Mouse (Mus musculus) CH12.LX (cell line): ENCODE measurements around the gene Tmem200c. TPM values are rescaled to one million over a fixed set of nuclear protein-coding genes. Genes with fewer than 3 reads are reported as not detected.

Source experiments
- DNase-seq: peaks from one replicate; pipeline ENCODE4 v3.0.0-alpha.2; 2013; ENCODE audit errors: extremely low read depth
- H3K27ac ChIP-seq: 2 replicates; pipeline ENCODE4 v1.5.1; 2012; ENCODE audit warnings: low read depth, mild to moderate bottlenecking, control low read depth, moderate library complexity; ENCODE audit not compliant: insufficient read depth
- H3K27me3 ChIP-seq: replicated peaks from 2 replicates; pipeline ENCODE3; 2012; ENCODE audit warnings: inconsistent platforms
- H3K36me3 ChIP-seq, 2 experiments: replicated peaks in 1 of 2; 2 replicates each; pipeline versions ENCODE3 to v1.6.1; 2012; ENCODE audit warnings: inconsistent platforms in 1 of 2, low read length in 1 of 2, mild to moderate bottlenecking in 1 of 2, mixed read lengths in 1 of 2, moderate library complexity in 1 of 2; ENCODE audit not compliant: control insufficient read depth in 1 of 2, insufficient read depth in 1 of 2
- H3K4me1 ChIP-seq, 2 experiments: 2 replicates each; pipeline ENCODE4 v1.6.1; 2012; ENCODE audit warnings: inconsistent platforms in 1 of 2, moderate library complexity in 1 of 2; ENCODE audit not compliant: insufficient read depth in 2 of 2, control insufficient read depth in 1 of 2
- H3K4me2 ChIP-seq: 2 replicates; pipeline ENCODE4 v1.6.1; 2012; ENCODE audit warnings: low read depth, mild to moderate bottlenecking, control low read depth; ENCODE audit not compliant: poor library complexity, insufficient read depth, severe bottlenecking
- H3K4me3 ChIP-seq, 3 experiments: fragments of 150-350 bp in 1 of 3; sonication (generic) in 1 of 3; replicated peaks in 1 of 3; 2 replicates each; pipeline versions ENCODE3 to v1.5.1; 2011 to 2012; ENCODE audit warnings: low read depth in 2 of 3, low read length in 2 of 3, mild to moderate bottlenecking in 2 of 3, moderate library complexity in 2 of 3, control low read depth in 1 of 3, improper control_type of control experiment in 1 of 3, inconsistent platforms in 1 of 3, mixed read lengths in 1 of 3; ENCODE audit not compliant: poor library complexity in 1 of 3
- H3K79me2 ChIP-seq: replicated peaks from 2 replicates; pipeline ENCODE4 v1.6.1; 2012; ENCODE audit warnings: mild to moderate bottlenecking, moderate library complexity; ENCODE audit not compliant: control insufficient read depth, poor library complexity, insufficient read depth, severe bottlenecking; ENCODE audit errors: extremely low read depth
- H3K9ac ChIP-seq: 2 replicates; pipeline ENCODE4 v1.6.1; 2012; ENCODE audit warnings: low read depth, mild to moderate bottlenecking, control low read depth, moderate library complexity; ENCODE audit not compliant: insufficient read depth
- H3K9me3 ChIP-seq: replicated peaks from 2 replicates; pipeline ENCODE3; 2012; ENCODE audit warnings: low read length, inconsistent platforms, mixed read lengths
- BHLHE40 ChIP-seq: IDR thresholded peaks from 2 replicates; pipeline ENCODE4 v1.6.1; 2011; ENCODE audit warnings: mild to moderate bottlenecking, low read depth, low read length, improper control_type of control experiment
- CHD2 ChIP-seq: IDR thresholded peaks from 2 replicates; pipeline ENCODE4 v1.6.1; 2011; ENCODE audit warnings: low read length, improper control_type of control experiment
- E2F4 ChIP-seq: IDR thresholded peaks from 2 replicates; pipeline ENCODE4 v1.6.1; 2011; ENCODE audit warnings: low read depth, low read length, improper control_type of control experiment; ENCODE audit not compliant: insufficient replicate concordance
- ETS1 ChIP-seq: conservative IDR thresholded peaks from 2 replicates; pipeline ENCODE4 v1.6.1; 2012; ENCODE audit warnings: low read depth, mild to moderate bottlenecking, inconsistent platforms, low read length, improper control_type of control experiment, moderate library complexity
- GABPA ChIP-seq: IDR thresholded peaks from 2 replicates; pipeline ENCODE4 v1.6.1; 2012; ENCODE audit warnings: low read depth, low read length, improper control_type of control experiment, inconsistent platforms; ENCODE audit not compliant: insufficient replicate concordance
- IRF4 ChIP-seq: IDR thresholded peaks from 2 replicates; pipeline ENCODE4 v1.6.1; 2014; ENCODE audit warnings: low read depth, mild to moderate bottlenecking, inconsistent platforms, low read length, improper control_type of control experiment
- JUN ChIP-seq: IDR thresholded peaks from 2 replicates; pipeline ENCODE4 v1.6.1; 2011; ENCODE audit warnings: low read depth, mild to moderate bottlenecking, low read length, improper control_type of control experiment, moderate library complexity; ENCODE audit not compliant: insufficient read depth
- KAT2A ChIP-seq: IDR thresholded peaks from 2 replicates; pipeline ENCODE4 v1.6.1; 2012; ENCODE audit warnings: low read length, improper control_type of control experiment, inconsistent platforms; ENCODE audit not compliant: insufficient replicate concordance
- MAFK ChIP-seq: IDR thresholded peaks from 2 replicates; pipeline ENCODE4 v1.6.1; 2011; ENCODE audit warnings: low read length, improper control_type of control experiment; ENCODE audit not compliant: insufficient replicate concordance
- MAX ChIP-seq: IDR thresholded peaks from 2 replicates; pipeline ENCODE4 v1.6.1; 2011; ENCODE audit warnings: low read length, improper control_type of control experiment
- MAZ ChIP-seq: IDR thresholded peaks from 2 replicates; pipeline ENCODE4 v1.6.1; 2012; ENCODE audit warnings: low read depth, mild to moderate bottlenecking, inconsistent platforms, low read length, improper control_type of control experiment, moderate library complexity
- MXI1 ChIP-seq: IDR thresholded peaks from 2 replicates; pipeline ENCODE4 v1.6.1; 2011; ENCODE audit warnings: mild to moderate bottlenecking, low read depth, low read length, improper control_type of control experiment
- MYC ChIP-seq: IDR thresholded peaks from 2 replicates; pipeline ENCODE4 v1.6.1; 2011; ENCODE audit warnings: low read depth, mild to moderate bottlenecking, improper control_type of control experiment, low read length
- NELFE ChIP-seq: IDR thresholded peaks from 2 replicates; pipeline ENCODE4 v1.6.1; 2011; ENCODE audit warnings: low read depth, low read length, improper control_type of control experiment
- POLR2AphosphoS2 ChIP-seq: IDR thresholded peaks from 2 replicates; pipeline ENCODE4 v1.6.1; 2011; ENCODE audit warnings: low read depth, low read length, improper control_type of control experiment
- RAD21 ChIP-seq: IDR thresholded peaks from 2 replicates; pipeline ENCODE4 v1.6.1; 2011; ENCODE audit warnings: low read depth, mild to moderate bottlenecking, low read length, improper control_type of control experiment, moderate library complexity
- SIN3A ChIP-seq: IDR thresholded peaks from 2 replicates; pipeline ENCODE4 v1.6.1; 2012; ENCODE audit warnings: low read length, improper control_type of control experiment, inconsistent platforms
- SMC3 ChIP-seq: IDR thresholded peaks from 2 replicates; pipeline ENCODE4 v1.6.1; 2011; ENCODE audit warnings: low read depth, low read length, improper control_type of control experiment
- TBP ChIP-seq: conservative IDR thresholded peaks from 2 replicates; pipeline ENCODE4 v1.6.1; 2011; ENCODE audit warnings: low read depth, low read length, improper control_type of control experiment
- TCF12 ChIP-seq: IDR thresholded peaks from 2 replicates; pipeline ENCODE4 v1.6.1; 2014; ENCODE audit warnings: low read depth, mild to moderate bottlenecking, inconsistent platforms, low read length, improper control_type of control experiment
- UBTF ChIP-seq: IDR thresholded peaks from 2 replicates; pipeline ENCODE4 v1.6.1; 2012; ENCODE audit warnings: low read depth, mild to moderate bottlenecking, inconsistent platforms, low read length, improper control_type of control experiment, moderate library complexity
- USF1 ChIP-seq: IDR thresholded peaks from 2 replicates; pipeline ENCODE4 v1.6.1; 2014; ENCODE audit warnings: low read depth, mild to moderate bottlenecking, inconsistent platforms, low read length, improper control_type of control experiment
- USF2 ChIP-seq: conservative IDR thresholded peaks from 2 replicates; pipeline ENCODE4 v1.6.1; 2011; ENCODE audit warnings: low read depth, low read length, improper control_type of control experiment
- ZC3H11A ChIP-seq: IDR thresholded peaks from 2 replicates; pipeline ENCODE4 v1.6.1; 2012; ENCODE audit warnings: low read depth, mild to moderate bottlenecking, inconsistent platforms, low read length, improper control_type of control experiment
- ZMIZ1 ChIP-seq: IDR thresholded peaks from 2 replicates; pipeline ENCODE4 v1.6.1; 2012; ENCODE audit warnings: low read depth, mild to moderate bottlenecking, inconsistent platforms, low read length, improper control_type of control experiment
- ZNF384 ChIP-seq: IDR thresholded peaks from 2 replicates; pipeline ENCODE4 v1.6.1; 2012; ENCODE audit warnings: low read depth, low read length, improper control_type of control experiment, inconsistent platforms
- dilution Hi-C: fragments of 300-500 bp; cut with MboI; formaldehyde crosslinking; loops from 2 replicates; pipeline ENCODE4 v1.14.3; 2020; ENCODE audit warnings: low sequenced_read_pairs; ENCODE audit not compliant: extremely low pct_unique_long_range_greater_than_20kb, extremely low pct_ligation_motif_present
- in situ Hi-C: fragments of 300-500 bp; cut with MboI; formaldehyde crosslinking; loops from 3 replicates; pipeline ENCODE4 v1.14.3; 2019; ENCODE audit warnings: low sequenced_read_pairs, low pct_ligation_motif_present, low pct_unique_long_range_greater_than_20kb, mixed read lengths
- polyA plus RNA-seq: library from polyadenylated mRNA; unstranded; fragments of >175 nt; gene quantifications from 2 replicates; pipeline ENCODE4 v1.2.1, GENCODE M21; 2012; ENCODE audit warnings: low read depth; ENCODE audit not compliant: insufficient read length
- total RNA-seq, 2 experiments: library from RNA; depleted of rRNA; stranded (reverse); fragments of 300-350 nt in 1 of 2; fragments of >200 nt in 1 of 2; gene quantifications; 2 replicates each; pipeline ENCODE4 v1.2.3; 2012 to 2014

Gene Tmem200c
- not detected in 2 replicates for total RNA-seq (2012; rRNA removed)
- total RNA-seq (2014; rRNA removed): not detected in 2 replicates
- not detected in 2 replicates for polyA plus RNA-seq

- in situ Hi-C loops: no loop called here
- Histone ChIP-seq H3K27me3 (no peaks in the 10 kb centered on the region), H3K4me3 (no peak within 1 kb of the TSS), H3K27ac (no peak within 1 kb of the TSS), H3K79me2 (no peaks in the 10 kb centered on the region), H3K9me3 (peaks cover 64% of the 10 kb centered on the region), H3K36me3 (no peaks in the 10 kb centered on the region), H3K4me1 (no peaks in the 10 kb centered on the region), H3K4me2 (no peak within 1 kb of the TSS), H3K9ac (no peak within 1 kb of the TSS)
- no peak for DNase-seq
- no peak for TF ChIP-seq ZNF384
- TF ChIP-seq TBP: no peak
- TF ChIP-seq BHLHE40: no peak
- TF ChIP-seq MAFK: no peak
- TF ChIP-seq JUN: no peak
- no peak for TF ChIP-seq MXI1
- TF ChIP-seq POLR2AphosphoS2: no peak
- no peak for TF ChIP-seq SMC3
- no peak for TF ChIP-seq NELFE
- no peak for TF ChIP-seq RAD21
- TF ChIP-seq IRF4: no peak
- TF ChIP-seq MAZ: no peak
- TF ChIP-seq MAX: no peak
- no peak for TF ChIP-seq GABPA
- TF ChIP-seq ETS1: no peak
- no peak for TF ChIP-seq ZC3H11A
- no peak for TF ChIP-seq UBTF
- dilution Hi-C loops: no loop called here
These were observed at the start of gene Tmem200c for GRCm38 (mm10) chr17:68826323-68826722. Gene Tmem200c, plus strand, starts transcription at chr17:68826623.

- Histone ChIP-seq H3K36me3 (no peaks in the 10 kb centered on the region), H3K4me2 (no peak overlapping the region), H3K4me1 (no peaks in the 10 kb centered on the region), H3K9me3 (peaks cover 55% of the 10 kb centered on the region), H3K27me3 (no peaks in the 10 kb centered on the region), H3K79me2 (no peaks in the 10 kb centered on the region), H3K4me3 (no peak overlapping the region), H3K27ac (no peak overlapping the region), H3K9ac (no peak overlapping the region)
- DNase-seq: no peak
- dilution Hi-C loops (no loop called here), in situ Hi-C loops (no loop called here)
- TF ChIP-seq KAT2A (no peak), MYC (no peak), ZNF384 (no peak), ZMIZ1 (no peak), USF2 (no peak), E2F4 (no peak), USF1 (no peak), CHD2 (no peak), TCF12 (no peak), MAFK (no peak), SIN3A (no peak), MXI1 (no peak), SMC3 (no peak)
These were observed 32.7 kb upstream of the Tmem200c start for GRCm38 (mm10) chr17:68793741-68794140.
